Mouse (Mus musculus) stomach, postnatal 0 days (tissue): ENCODE results near the gene Drc7. TPM values are rescaled to one million over a fixed set of nuclear protein-coding genes. Genes with fewer than 3 reads are reported as not detected.

ENCODE experiments used
- ATAC-seq: fragments of 200-750 bp; cut with Nextera tagmentation; 2 replicates; pipeline ENCODE4 v1.8.0; 2017; ENCODE audit not compliant: low FRiP score, low TSS enrichment
- DNase-seq: peaks from one replicate; pipeline ENCODE4 v3.0.0-alpha.2; 2016; ENCODE audit warnings: low spot score
- H3K27ac ChIP-seq: fragments of 300-500 bp; sonication (generic); replicated peaks from 2 replicates; pipeline ENCODE4 v1.5.1; 2014; ENCODE audit warnings: mild to moderate bottlenecking, control low read depth
- H3K27me3 ChIP-seq: fragments of 300-500 bp; sonication (generic); 2 replicates; pipeline ENCODE4 v1.6.1; 2014; ENCODE audit warnings: low read length; ENCODE audit not compliant: control insufficient read depth, insufficient read depth
- H3K36me3 ChIP-seq: fragments of 300-500 bp; sonication (generic); 2 replicates; pipeline ENCODE4 v1.6.1; 2014; ENCODE audit warnings: low read length, mixed read lengths; ENCODE audit not compliant: control insufficient read depth, insufficient read depth
- H3K4me1 ChIP-seq: fragments of 300-500 bp; sonication (generic); replicated peaks from 2 replicates; pipeline ENCODE4 v1.6.1; 2014; ENCODE audit warnings: antibody characterized with exemption; ENCODE audit not compliant: control insufficient read depth, insufficient read depth
- H3K4me2 ChIP-seq: fragments of 300-500 bp; sonication (generic); replicated peaks from 2 replicates; pipeline ENCODE4 v1.6.1; 2014; ENCODE audit warnings: low read depth, mild to moderate bottlenecking, control low read depth, moderate library complexity
- H3K4me3 ChIP-seq: fragments of 300-500 bp; sonication (generic); 2 replicates; pipeline ENCODE4 v1.5.1; 2014; ENCODE audit warnings: low read depth, low read length, control low read depth
- H3K9ac ChIP-seq: fragments of 300-500 bp; sonication (generic); 2 replicates; pipeline ENCODE4 v1.6.1; 2014; ENCODE audit warnings: mild to moderate bottlenecking, low read length, control low read depth, mixed read lengths
- H3K9me3 ChIP-seq: fragments of 300-500 bp; sonication (generic); 2 replicates; pipeline ENCODE4 v1.6.1; 2016; ENCODE audit warnings: low read length; ENCODE audit not compliant: control insufficient read depth
- CTCF ChIP-seq: IDR thresholded peaks from 2 replicates; pipeline ENCODE4 v1.5.1; 2016; ENCODE audit warnings: antibody characterized with exemption, low read depth, mild to moderate bottlenecking, moderate library complexity
- EP300 ChIP-seq: optimal IDR thresholded peaks from 2 replicates; pipeline ENCODE3; 2016; ENCODE audit warnings: antibody characterized with exemption
- WGBS: fragments of 180-500 bp; shearing (Covaris S2); extraction: QIAGEN DNeasy Blood & Tissue Kit; methylation state at CpG from one replicate; pipeline ENCODE4 v1.1.7; 2014; 5-methylcytosine and 5-hydroxymethylcytosine counted together
- polyA plus RNA-seq: library from polyadenylated mRNA; unstranded; fragments of >200 nt; fragmentation: Nextera tagmentation; extraction: Ambion mirVana; gene quantifications from 2 replicates; pipeline ENCODE4 v1.2.1, GENCODE M21; 2015

Drc7 gene
- polyA plus RNA-seq, 1 experiment from 2014 or later = 0.04 TPM

DNA sequence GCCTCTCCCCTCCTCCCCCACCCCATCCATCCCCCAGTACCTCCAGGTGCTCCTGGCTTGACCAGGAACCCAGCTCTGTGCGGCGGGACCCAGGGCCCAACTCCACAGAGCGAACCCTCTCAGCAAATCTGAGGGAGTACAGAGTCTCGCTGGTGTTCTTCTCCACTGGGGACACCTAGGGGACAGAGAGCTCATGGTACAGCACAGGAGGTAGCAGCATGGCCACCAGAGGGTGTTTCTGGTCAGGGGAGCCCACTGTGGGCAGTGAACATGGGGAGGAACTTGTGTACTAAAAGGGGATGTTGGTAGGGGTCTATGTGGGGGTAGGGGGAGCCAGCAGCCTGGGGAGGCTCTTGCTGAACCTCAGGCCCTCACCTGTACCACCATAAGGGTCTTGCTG is 47.1 kb downstream of the Drc7 start:
- DNase-seq (no peak), ATAC-seq (no peak)
- Histone ChIP-seq H3K4me2 (no peak overlapping the region), H3K36me3 (peaks cover 23% of the 10 kb centered on the region), H3K9me3 (no peaks in the 10 kb centered on the region), H3K9ac (no peak overlapping the region), H3K27me3 (no peaks in the 10 kb centered on the region), H3K4me3 (no peak overlapping the region), H3K27ac (no peak overlapping the region), H3K4me1 (no peaks in the 10 kb centered on the region)
- peak; percentile 57 for TF ChIP-seq CTCF
- no peak for TF ChIP-seq EP300
- 63% methylated on average over 4 of the region's 4 CpGs for WGBS

DNA sequence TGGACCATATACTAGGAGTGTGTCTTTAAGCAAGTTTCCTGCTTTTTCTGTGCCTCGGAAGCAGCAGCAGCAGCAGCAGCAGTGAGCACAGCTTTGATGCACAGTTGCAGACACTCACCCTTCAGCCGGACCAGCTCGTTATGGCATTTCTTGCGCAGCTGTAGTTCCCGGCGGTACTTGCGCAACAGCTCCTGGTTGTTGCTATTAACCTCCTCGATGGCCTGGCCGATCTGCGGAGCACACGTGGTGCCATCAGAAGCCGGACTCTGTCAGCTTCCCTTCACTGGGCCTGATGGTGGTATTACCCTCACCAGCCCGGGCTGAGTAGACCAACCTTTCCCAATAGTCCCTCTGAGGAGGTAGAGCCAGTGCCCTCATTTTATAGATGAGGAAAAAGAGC is 52.4 kb downstream of the Drc7 start:
- H3K9me3 ChIP-seq = no peaks in the 10 kb centered on the region
- no peak overlapping the region for H3K9ac ChIP-seq
- H3K4me1 ChIP-seq = no peaks in the 10 kb centered on the region
- no peak for DNase-seq
- no peak overlapping the region for H3K4me3 ChIP-seq
- no peak for ATAC-seq
- TF ChIP-seq EP300 = no peak
- no peaks in the 10 kb centered on the region for H3K27me3 ChIP-seq
- H3K36me3 ChIP-seq = peaks cover 6% of the 10 kb centered on the region; the same call in 1 of the 2 replicates
- no peak overlapping the region for H3K4me2 ChIP-seq
- 92% methylated on average over 13 of the region's 13 CpGs for WGBS
- no peak overlapping the region for H3K27ac ChIP-seq

DNA sequence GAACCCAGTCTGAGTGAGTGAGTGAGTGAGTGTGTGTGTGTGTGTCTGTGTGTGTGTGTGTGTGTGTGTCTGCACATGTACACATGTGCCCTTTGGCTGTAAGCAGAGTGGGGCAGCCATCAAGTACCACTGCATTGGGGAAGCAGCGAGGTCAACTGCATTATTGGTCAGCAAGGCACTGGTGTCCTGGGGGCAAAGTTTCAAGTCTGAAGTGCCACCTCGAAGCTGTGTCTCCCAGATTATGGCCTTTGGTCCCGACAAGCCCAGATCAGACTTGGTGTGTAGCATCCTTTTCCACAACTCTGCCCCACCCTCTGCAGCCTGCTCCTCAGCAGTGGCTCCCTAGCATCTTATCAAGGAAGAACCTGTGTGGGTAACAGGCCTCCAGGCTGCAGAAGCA is 57.7 kb downstream of the Drc7 start:
- WGBS = 92% methylated on average over 3 of the region's 3 CpGs
- Histone ChIP-seq H3K9ac (no peak overlapping the region), H3K36me3 (peaks cover 3% of the 10 kb centered on the region; the same call in 1 of the 2 replicates), H3K9me3 (no peaks in the 10 kb centered on the region), H3K27me3 (no peaks in the 10 kb centered on the region), H3K27ac (no peak overlapping the region), H3K4me1 (no peaks in the 10 kb centered on the region), H3K4me2 (no peak overlapping the region), H3K4me3 (no peak overlapping the region)
- no peak for ATAC-seq
- DNase-seq = no peak
- no peak for TF ChIP-seq CTCF
- no peak for TF ChIP-seq EP300

DNA sequence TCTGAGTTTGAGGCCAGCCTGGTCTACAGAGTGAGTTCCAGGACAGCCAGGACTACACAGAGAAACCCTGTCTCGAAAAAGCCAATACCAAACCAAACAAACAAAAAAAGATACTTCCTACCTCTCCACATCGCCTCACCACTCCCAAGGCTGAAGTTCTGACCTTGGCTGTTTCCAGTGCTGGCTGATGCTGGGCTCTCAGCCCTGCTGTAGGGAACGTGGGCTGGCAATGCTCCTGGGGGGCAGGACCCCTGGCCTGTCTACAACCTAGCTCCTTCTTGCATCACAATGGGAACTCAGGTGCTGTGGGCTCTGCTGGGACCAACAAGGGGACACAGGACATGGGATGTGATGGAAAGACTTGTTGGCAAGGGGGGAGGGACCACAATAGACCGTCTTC is 58.2 kb downstream of the Drc7 start:
- WGBS = 83% methylated on average over 4 of the region's 4 CpGs
- no peak for DNase-seq
- TF ChIP-seq EP300 = no peak
- TF ChIP-seq CTCF = no peak
- H3K9ac ChIP-seq = no peak overlapping the region
- H3K36me3 ChIP-seq = peaks cover 3% of the 10 kb centered on the region; the same call in 1 of the 2 replicates
- H3K9me3 ChIP-seq = no peaks in the 10 kb centered on the region
- H3K27me3 ChIP-seq = no peaks in the 10 kb centered on the region
- H3K4me3 ChIP-seq = no peak overlapping the region
- H3K4me1 ChIP-seq = no peaks in the 10 kb centered on the region
- no peak overlapping the region for H3K4me2 ChIP-seq
- ATAC-seq = 0 out of 2 replicates have a peak, but pooled peaks have one; percentile 32
- no peak overlapping the region for H3K27ac ChIP-seq

DNA sequence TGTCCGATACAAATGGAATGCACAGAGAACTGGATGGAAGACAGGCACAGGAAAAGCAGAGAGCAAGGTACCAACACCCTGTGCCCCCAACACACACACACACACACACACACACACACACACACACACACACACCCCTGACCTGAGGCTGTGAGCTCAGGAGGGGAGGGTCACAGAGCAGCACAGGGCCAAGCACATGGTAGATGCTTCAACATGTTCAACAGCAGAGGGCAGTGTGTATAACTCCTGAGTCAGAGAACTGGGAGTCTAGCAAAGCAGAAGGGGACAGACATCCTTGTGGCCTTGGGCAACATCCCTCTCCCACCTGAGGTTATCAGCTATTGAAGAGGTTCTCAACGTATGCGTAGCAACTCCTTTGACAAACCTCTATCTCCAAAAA is 58.8 kb downstream of the Drc7 start:
- no peaks in the 10 kb centered on the region for H3K9me3 ChIP-seq
- H3K27me3 ChIP-seq = no peaks in the 10 kb centered on the region
- no peak overlapping the region for H3K27ac ChIP-seq
- ATAC-seq = 0 out of 2 replicates have a peak, but pooled peaks have one; percentile 35
- no peak for DNase-seq
- H3K4me1 ChIP-seq = no peaks in the 10 kb centered on the region
- H3K4me2 ChIP-seq = no peak overlapping the region
- 68% methylated on average over 3 of the region's 3 CpGs for WGBS
- TF ChIP-seq CTCF = peak; percentile 84
- TF ChIP-seq EP300 = no peak
- H3K9ac ChIP-seq = no peak overlapping the region
- 0 out of 2 replicates have a peak, but pooled peaks cover 3% of the 10 kb centered on the region for H3K36me3 ChIP-seq
- no peak overlapping the region for H3K4me3 ChIP-seq

DNA sequence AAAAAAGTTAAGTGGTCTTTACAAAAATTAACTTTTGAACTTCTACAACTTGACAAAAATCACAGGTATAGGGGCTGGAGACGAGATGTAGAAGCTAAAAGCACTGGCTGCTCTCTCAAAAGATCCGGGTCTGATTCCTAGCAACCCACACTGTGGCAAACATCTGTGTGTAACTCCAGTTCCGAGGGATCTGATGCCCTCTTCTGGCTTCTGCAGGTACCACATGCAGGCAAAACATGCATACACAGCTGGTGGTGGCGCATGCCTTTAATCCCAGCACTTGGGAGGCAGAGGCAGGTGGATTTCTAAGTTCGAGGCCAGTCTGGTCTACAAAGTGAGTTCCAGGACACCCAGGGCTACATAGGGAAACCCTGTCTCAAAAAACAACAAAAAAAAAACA is 68.6 kb downstream of the Drc7 start:
- Histone ChIP-seq H3K27me3 (no peaks in the 10 kb centered on the region), H3K4me3 (no peak overlapping the region), H3K27ac (no peak overlapping the region), H3K4me2 (no peak overlapping the region), H3K9ac (no peak overlapping the region), H3K9me3 (no peaks in the 10 kb centered on the region), H3K4me1 (no peaks in the 10 kb centered on the region), H3K36me3 (peaks cover 5% of the 10 kb centered on the region; the same call in 1 of the 2 replicates)
- TF ChIP-seq CTCF (peak; percentile 49), EP300 (no peak)
- WGBS = 87% methylated on average over 5 of the region's 5 CpGs
- ATAC-seq = no peak
- DNase-seq = no peak
